Mouse (Mus musculus) neural tube, embryonic 10.5 days (tissue): Measurements from ENCODE around the gene Arrdc2.

Source experiments
- DNase-seq: peaks from one replicate; pipeline ENCODE4 v3.0.0-alpha.2; 2017; ENCODE audit warnings: low spot score; ENCODE audit errors: extremely low spot score

Gene Arrdc2

GRCm38 (mm10) chr8:70808955-70809701 is 30.4 kb downstream of the Arrdc2 start:
- no peak for DNase-seq

- DNase-seq, result no peak
These were observed 31.3 kb downstream of the Arrdc2 start, which contains the start of gene Il12rb1 for GRCm38 (mm10) chr8:70808239-70808638. Il12rb1 (plus strand) TSS chr8:70808449.

GRCm38 (mm10) chr8:70807304-70807703 is 32.2 kb downstream of the Arrdc2 start:
- DNase-seq, result no peak

- DNase-seq, result no peak
These were observed 33.0 kb downstream of the Arrdc2 start for GRCm38 (mm10) chr8:70806541-70806940.

GRCm38 (mm10) chr8:70804481-70805206 is 34.9 kb downstream of the Arrdc2 start, which contains the start of gene Mast3:
Mast3 (minus strand) TSS chr8:70805054.
- peak; percentile 86 for DNase-seq

GRCm38 (mm10) chr8:70803761-70804480 is 35.6 kb downstream of the Arrdc2 start:
- DNase-seq, result peak; percentile 64

GRCm38 (mm10) chr8:70802786-70803510 is 36.6 kb downstream of the Arrdc2 start:
- DNase-seq, result no peak

- DNase-seq, result no peak
These were observed 37.7 kb downstream of the Arrdc2 start for GRCm38 (mm10) chr8:70801830-70802229.

GRCm38 (mm10) chr8:70801156-70801555 is 38.4 kb downstream of the Arrdc2 start:
- no peak for DNase-seq

GRCm38 (mm10) chr8:70800648-70801047 is 38.9 kb downstream of the Arrdc2 start:
- DNase-seq, result no peak

- no peak for DNase-seq
These were observed 41.2 kb downstream of the Arrdc2 start for GRCm38 (mm10) chr8:70798281-70798680.

GRCm38 (mm10) chr8:70797081-70798070 is 42.1 kb downstream of the Arrdc2 start:
- peak; percentile 91 for DNase-seq

GRCm38 (mm10) chr8:70796403-70797080 is 43.0 kb downstream of the Arrdc2 start:
- peak; percentile 36 for DNase-seq

- DNase-seq, result no peak
These were observed 44.1 kb downstream of the Arrdc2 start for GRCm38 (mm10) chr8:70795370-70795769.

GRCm38 (mm10) chr8:70794215-70794614 is 45.3 kb downstream of the Arrdc2 start:
- no peak for DNase-seq

- DNase-seq, result no peak
These were observed 46.8 kb downstream of the Arrdc2 start for GRCm38 (mm10) chr8:70792700-70793099.

- peak; percentile 98 for DNase-seq
These were observed 47.4 kb downstream of the Arrdc2 start for GRCm38 (mm10) chr8:70791975-70792691.

- no peak for DNase-seq
These were observed 48.2 kb downstream of the Arrdc2 start for GRCm38 (mm10) chr8:70791294-70791701.

GRCm38 (mm10) chr8:70790846-70791245 is 48.7 kb downstream of the Arrdc2 start:
- no peak for DNase-seq
